Mouse (Mus musculus) limb, embryonic 13.5 days (tissue): Measurements from ENCODE around the gene Asap2. TPM values are rescaled to one million over a fixed set of nuclear protein-coding genes. Genes with fewer than 3 reads are reported as not detected.

Experiments used
- ATAC-seq: fragments of 200-750 bp; cut with Nextera tagmentation; 2 replicates; pipeline ENCODE4 v1.8.0; 2017; ENCODE audit warnings: low read depth, moderate number of reproducible peaks, moderate TSS enrichment; ENCODE audit not compliant: low FRiP score
- H3K27ac ChIP-seq: fragments of 300-500 bp; sonication (generic); 2 replicates; pipeline ENCODE4 v1.5.1; 2015; ENCODE audit warnings: inconsistent platforms, mild to moderate bottlenecking, moderate library complexity
- H3K27me3 ChIP-seq: fragments of 300-500 bp; sonication (generic); 2 replicates; pipeline ENCODE4 v1.6.1; 2015; ENCODE audit warnings: mild to moderate bottlenecking, inconsistent platforms
- H3K36me3 ChIP-seq: fragments of 300-500 bp; sonication (generic); 2 replicates; pipeline ENCODE4 v1.6.1; 2015; ENCODE audit warnings: inconsistent platforms, mild to moderate bottlenecking, moderate library complexity
- H3K4me1 ChIP-seq: fragments of 300-500 bp; sonication (generic); 2 replicates; pipeline ENCODE4 v1.6.1; 2015; ENCODE audit warnings: inconsistent platforms
- H3K4me2 ChIP-seq: fragments of 300-500 bp; sonication (generic); replicated peaks from 2 replicates; pipeline ENCODE4 v1.6.1; 2015; ENCODE audit warnings: inconsistent platforms, mild to moderate bottlenecking, moderate library complexity
- H3K4me3 ChIP-seq: fragments of 300-500 bp; sonication (generic); 2 replicates; pipeline ENCODE4 v1.5.1; 2015; ENCODE audit warnings: moderate library complexity, mild to moderate bottlenecking, inconsistent platforms
- H3K9ac ChIP-seq: fragments of 300-500 bp; sonication (generic); 2 replicates; pipeline ENCODE4 v1.6.1; 2015; ENCODE audit warnings: mild to moderate bottlenecking, inconsistent platforms
- H3K9me3 ChIP-seq: fragments of 300-500 bp; sonication (generic); 2 replicates; pipeline ENCODE4 v1.6.1; 2016; ENCODE audit warnings: inconsistent platforms
- WGBS: fragments of 180-500 bp; shearing (Covaris S2); methylation state at CpG from one replicate; pipeline ENCODE4 v1.1.7; 2015; 5-methylcytosine and 5-hydroxymethylcytosine counted together
- polyA plus RNA-seq: library from polyadenylated mRNA; unstranded; fragments of >200 nt; fragmentation: Nextera tagmentation; extraction: Ambion mirVana; gene quantifications from 2 replicates; pipeline ENCODE4 v1.2.1, GENCODE M21; 2015

Gene Asap2
- polyA plus RNA-seq, 1 experiment from 2014 or later, result 10.7 TPM

DNA sequence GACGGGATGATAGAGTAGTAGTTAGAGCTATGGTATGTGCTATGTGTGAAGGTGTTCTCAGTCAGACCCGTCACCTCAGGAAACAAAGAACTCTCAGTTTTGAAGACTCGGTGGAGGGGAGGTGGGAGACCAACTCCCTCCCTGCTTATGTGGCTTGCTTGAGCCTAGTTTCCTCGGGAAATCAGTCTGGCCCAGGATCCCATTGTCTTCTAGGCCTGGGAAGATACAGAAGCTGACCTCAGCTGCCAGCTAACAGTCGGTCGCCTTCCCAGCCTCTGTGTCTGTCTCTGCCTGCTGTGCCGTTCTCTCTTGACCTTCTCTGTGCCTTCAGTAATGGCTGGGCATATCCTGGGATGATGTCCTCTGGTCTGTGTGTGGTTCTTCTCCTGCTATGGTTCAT lies 169.0 kb downstream of the Asap2 start:
- H3K27me3 ChIP-seq, result no peaks in the 10 kb centered on the region
- peak overlapping the region; percentile 10; the same call in 1 of the 2 replicates for H3K27ac ChIP-seq
- H3K4me3 ChIP-seq, result no peak overlapping the region
- no peaks in the 10 kb centered on the region for H3K9me3 ChIP-seq
- H3K4me1 ChIP-seq, result peaks cover 47% of the 10 kb centered on the region
- no peaks in the 10 kb centered on the region for H3K36me3 ChIP-seq
- ATAC-seq, result no peak
- H3K9ac ChIP-seq, result no peak overlapping the region
- WGBS, result 63% methylated on average over 7 of the region's 7 CpGs
- H3K4me2 ChIP-seq, result no peak overlapping the region

DNA sequence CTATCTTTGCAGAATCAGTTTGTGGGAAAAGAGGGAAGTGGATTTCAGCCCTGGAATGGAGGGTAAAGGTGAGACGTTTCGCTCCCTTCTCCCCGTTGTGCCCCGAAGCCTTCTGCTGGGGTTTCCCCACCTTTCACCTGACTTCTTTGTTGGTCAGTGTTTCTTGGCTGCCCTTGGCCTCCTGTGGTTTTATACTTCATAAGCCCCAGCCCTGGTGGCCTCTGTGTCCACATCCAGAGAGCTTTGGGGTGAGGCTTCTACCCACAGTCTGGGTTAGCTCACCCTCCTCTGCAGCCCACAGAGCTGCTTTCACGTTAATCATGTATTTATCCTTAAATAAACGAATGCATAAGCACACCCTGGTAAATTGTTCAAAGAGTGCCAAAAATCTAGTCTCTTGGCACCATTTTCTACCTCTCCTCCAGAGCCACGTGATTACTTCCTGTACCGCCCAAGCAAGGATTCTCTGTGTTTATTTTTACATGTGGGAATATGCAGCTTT lies 170.1 kb downstream of the Asap2 start:
- H3K4me3 ChIP-seq, result no peak overlapping the region
- H3K27ac ChIP-seq, result no peak overlapping the region
- WGBS, result 58% methylated on average over 8 of the region's 8 CpGs
- no peaks in the 10 kb centered on the region for H3K9me3 ChIP-seq
- no peak overlapping the region for H3K9ac ChIP-seq
- peaks cover 57% of the 10 kb centered on the region for H3K4me1 ChIP-seq
- H3K36me3 ChIP-seq, result no peaks in the 10 kb centered on the region
- ATAC-seq, result no peak
- no peak overlapping the region for H3K4me2 ChIP-seq
- no peaks in the 10 kb centered on the region for H3K27me3 ChIP-seq

DNA sequence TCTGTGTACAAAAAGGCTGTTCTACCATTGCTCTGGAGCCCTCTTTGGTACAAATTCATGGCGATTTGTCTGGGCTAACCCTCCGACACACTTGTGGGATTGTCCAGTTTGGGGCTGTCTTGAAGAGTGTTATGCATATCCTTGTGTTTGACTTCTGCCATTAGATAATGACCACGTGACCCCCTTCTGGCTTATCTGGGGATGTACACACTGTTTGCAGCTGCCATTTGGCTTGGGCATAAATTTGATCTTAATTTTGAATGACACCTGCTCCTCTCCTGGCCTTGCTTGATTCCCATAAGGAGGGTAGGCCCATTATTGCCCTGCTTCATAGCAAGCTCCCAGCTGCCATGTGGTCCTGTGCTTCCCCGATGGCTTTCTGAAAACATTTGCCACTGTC lies 171.6 kb downstream of the Asap2 start:
- ATAC-seq, result no peak
- WGBS, result 94% methylated on average over 4 of the region's 4 CpGs
- H3K4me1 ChIP-seq, result peaks cover 67% of the 10 kb centered on the region

DNA sequence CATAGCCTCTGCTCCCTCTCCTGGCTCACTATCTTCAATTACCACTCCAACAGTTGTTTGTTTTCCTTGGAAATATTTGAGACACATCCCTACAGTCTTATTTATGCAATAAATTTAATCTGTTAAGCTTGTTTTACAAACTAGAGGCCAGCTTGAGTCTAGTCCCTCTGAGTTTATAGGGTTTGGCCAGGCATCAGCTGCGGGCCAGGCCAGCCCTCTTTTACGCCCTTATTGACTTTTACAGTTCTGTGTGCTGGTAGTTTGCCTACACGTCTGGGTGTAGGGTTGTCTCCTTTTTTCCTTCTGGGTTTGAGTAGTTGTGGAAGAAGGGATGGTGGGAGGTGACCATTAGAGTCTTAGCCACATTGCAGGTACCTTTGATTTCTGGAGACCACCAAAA lies 173.4 kb downstream of the Asap2 start:
- H3K9me3 ChIP-seq, result no peaks in the 10 kb centered on the region
- 20% methylated on average over 3 of the region's 3 CpGs for WGBS
- no peak overlapping the region for H3K4me3 ChIP-seq
- H3K4me2 ChIP-seq, result no peak overlapping the region
- no peaks in the 10 kb centered on the region for H3K27me3 ChIP-seq
- no peak overlapping the region; the same call in 1 of the 2 replicates for H3K27ac ChIP-seq
- H3K4me1 ChIP-seq, result peaks cover 72% of the 10 kb centered on the region
- no peak overlapping the region for H3K9ac ChIP-seq
- ATAC-seq, result no peak
- peaks cover 7% of the 10 kb centered on the region for H3K36me3 ChIP-seq

More for the DNA sequence above, 171.6 kb downstream of the Asap2 start:
- Histone ChIP-seq H3K4me2 (no peak overlapping the region), H3K9me3 (no peaks in the 10 kb centered on the region), H3K9ac (no peak overlapping the region), H3K36me3 (no peaks in the 10 kb centered on the region), H3K27ac (no peak overlapping the region), H3K27me3 (no peaks in the 10 kb centered on the region), H3K4me3 (no peak overlapping the region)

DNA sequence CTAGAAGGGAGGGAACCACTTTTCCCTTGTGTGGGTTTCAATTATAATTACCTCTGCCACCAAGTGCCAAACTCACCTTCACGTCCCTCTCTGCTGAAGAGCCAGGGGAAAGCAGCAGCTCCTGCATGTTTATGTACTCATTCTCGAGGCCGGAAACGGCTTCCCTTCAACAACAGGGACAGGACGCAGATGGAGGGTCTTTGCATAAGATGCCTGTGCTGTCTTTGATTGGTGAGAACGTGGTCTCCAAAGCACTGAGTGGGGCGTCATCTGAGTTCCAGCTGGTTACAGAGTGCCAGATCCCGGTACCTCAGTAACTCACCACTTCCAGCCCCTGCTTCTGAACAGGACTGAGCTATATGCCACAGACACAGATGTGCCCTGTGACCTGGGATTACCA lies 174.0 kb downstream of the Asap2 start:
- peaks cover 12% of the 10 kb centered on the region for H3K36me3 ChIP-seq
- H3K4me3 ChIP-seq, result no peak overlapping the region
- no peak overlapping the region for H3K4me2 ChIP-seq
- no peak for ATAC-seq
- no peaks in the 10 kb centered on the region for H3K9me3 ChIP-seq
- no peak overlapping the region for H3K9ac ChIP-seq
- 34% methylated on average over 8 of the region's 8 CpGs for WGBS
- peaks cover 66% of the 10 kb centered on the region for H3K4me1 ChIP-seq
- H3K27ac ChIP-seq, result peak overlapping the region; percentile 39; the same call in 1 of the 2 replicates
- H3K27me3 ChIP-seq, result no peaks in the 10 kb centered on the region

DNA sequence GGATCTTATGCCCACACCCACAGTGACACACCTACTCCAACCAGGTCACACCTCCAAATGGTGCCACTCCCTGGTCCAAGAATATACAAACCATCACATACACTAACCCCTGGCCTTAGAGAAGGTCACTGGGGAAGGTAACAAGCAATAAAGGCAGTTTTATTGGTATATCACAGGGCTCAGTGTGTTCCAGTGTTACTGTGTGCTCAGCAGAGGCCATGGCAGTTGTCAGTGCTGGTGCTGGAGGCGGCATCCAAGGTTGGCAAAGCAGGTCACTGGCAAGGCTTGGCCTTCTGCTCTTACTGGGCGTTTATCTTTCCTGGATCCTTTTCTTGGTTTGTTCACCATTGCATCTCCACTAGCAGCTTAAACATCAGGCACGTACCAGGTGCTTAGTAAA lies 174.9 kb downstream of the Asap2 start:
- Histone ChIP-seq H3K36me3 (peaks cover 21% of the 10 kb centered on the region), H3K27me3 (no peaks in the 10 kb centered on the region), H3K4me3 (no peak overlapping the region), H3K4me2 (no peak overlapping the region), H3K9ac (no peak overlapping the region), H3K9me3 (no peaks in the 10 kb centered on the region), H3K4me1 (peaks cover 57% of the 10 kb centered on the region), H3K27ac (no peak overlapping the region)
- 81% methylated on average over 3 of the region's 3 CpGs for WGBS
- no peak for ATAC-seq

DNA sequence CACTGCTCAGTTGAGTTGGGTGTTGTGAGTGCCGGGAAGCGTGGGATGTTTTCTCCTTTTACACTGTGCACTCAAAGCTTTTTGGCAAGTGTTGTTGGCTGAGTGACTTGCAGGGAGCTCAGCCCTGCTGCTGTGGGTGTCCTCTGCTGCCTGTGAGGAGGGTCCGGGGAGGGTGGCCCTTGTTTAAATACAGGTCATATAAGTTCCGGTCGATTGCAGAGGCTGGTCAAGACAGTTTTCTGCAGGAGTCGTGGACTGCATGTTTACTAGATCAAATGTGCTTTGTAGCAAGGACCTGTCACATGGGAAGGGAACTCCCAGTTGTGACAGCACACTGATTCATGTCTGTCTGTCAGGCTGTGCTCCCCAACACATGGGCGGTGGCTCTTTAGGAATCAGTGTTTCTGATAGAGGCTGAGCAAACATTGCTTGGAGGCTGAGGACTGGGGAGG lies 175.7 kb downstream of the Asap2 start:
- Histone ChIP-seq H3K4me1 (peaks cover 51% of the 10 kb centered on the region), H3K36me3 (peaks cover 26% of the 10 kb centered on the region), H3K4me2 (no peak overlapping the region), H3K4me3 (no peak overlapping the region), H3K9ac (no peak overlapping the region), H3K27me3 (no peaks in the 10 kb centered on the region), H3K27ac (no peak overlapping the region), H3K9me3 (no peaks in the 10 kb centered on the region)
- 54% methylated on average over 7 of the region's 7 CpGs for WGBS
- no peak for ATAC-seq

DNA sequence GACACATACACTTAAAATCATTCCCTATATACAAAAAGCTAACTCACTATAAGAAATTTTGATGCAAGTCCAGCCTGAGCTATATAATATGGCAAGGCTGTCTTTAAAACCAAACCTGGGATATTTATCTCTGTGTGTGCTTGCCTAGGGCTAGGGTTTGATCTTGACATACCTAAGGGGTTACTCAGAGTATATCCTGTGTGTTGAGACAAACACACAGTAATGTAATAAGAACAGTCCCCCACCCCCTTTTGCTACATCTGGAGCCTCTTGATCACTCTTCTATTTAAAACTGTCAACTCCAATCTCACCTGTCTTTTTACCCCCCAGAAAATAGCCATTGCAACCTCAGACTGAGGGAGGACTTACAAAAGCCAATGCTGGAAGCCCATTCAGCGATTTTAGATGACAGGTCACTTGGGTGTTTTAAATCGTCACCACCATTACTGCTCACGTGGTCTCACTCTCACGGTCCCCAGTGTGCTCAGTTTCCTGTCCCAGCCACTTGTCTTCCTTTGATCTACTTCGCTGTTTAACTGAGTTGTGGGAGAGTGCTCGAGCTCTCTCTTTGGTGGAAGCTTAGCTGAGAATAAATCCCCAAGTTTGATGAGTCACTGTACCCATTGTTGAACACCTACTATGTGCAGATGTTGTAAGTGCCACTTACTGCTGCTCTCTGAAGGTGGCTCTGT lies 176.8 kb downstream of the Asap2 start:
- Histone ChIP-seq H3K36me3 (peaks cover 31% of the 10 kb centered on the region), H3K9me3 (no peaks in the 10 kb centered on the region), H3K27me3 (no peaks in the 10 kb centered on the region), H3K4me1 (peaks cover 51% of the 10 kb centered on the region), H3K4me2 (no peak overlapping the region), H3K9ac (no peak overlapping the region), H3K4me3 (no peak overlapping the region), H3K27ac (no peak overlapping the region)
- no peak for ATAC-seq
- WGBS, result 16% methylated on average over 6 of the region's 6 CpGs

DNA sequence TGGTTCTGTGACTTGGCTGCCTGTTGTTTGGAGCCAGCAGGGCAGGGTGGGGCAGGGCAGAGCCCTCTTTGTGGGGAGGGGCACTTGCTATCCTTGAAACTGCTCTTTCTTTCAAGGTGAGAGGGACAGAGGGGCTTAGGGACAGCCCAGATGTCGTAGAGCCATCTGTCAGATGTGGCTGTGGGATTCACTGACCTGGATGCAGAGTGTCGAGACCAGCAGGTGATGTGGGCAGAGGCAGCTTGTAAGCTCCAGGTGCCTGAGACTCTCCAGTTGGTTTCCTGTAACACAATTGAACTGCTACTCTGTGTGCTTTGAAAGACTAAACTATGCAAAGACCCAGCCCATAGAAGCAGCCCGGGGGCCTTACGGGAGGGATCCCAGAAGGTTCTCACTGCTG lies 177.5 kb downstream of the Asap2 start:
- no peaks in the 10 kb centered on the region for H3K9me3 ChIP-seq
- no peak overlapping the region for H3K9ac ChIP-seq
- WGBS, result 66% methylated on average over 4 of the region's 4 CpGs
- ATAC-seq, result no peak
- H3K27me3 ChIP-seq, result no peaks in the 10 kb centered on the region
- no peak overlapping the region for H3K4me3 ChIP-seq
- peaks cover 51% of the 10 kb centered on the region for H3K4me1 ChIP-seq
- H3K36me3 ChIP-seq, result peaks cover 37% of the 10 kb centered on the region
- H3K27ac ChIP-seq, result no peak overlapping the region
- H3K4me2 ChIP-seq, result no peak overlapping the region

DNA sequence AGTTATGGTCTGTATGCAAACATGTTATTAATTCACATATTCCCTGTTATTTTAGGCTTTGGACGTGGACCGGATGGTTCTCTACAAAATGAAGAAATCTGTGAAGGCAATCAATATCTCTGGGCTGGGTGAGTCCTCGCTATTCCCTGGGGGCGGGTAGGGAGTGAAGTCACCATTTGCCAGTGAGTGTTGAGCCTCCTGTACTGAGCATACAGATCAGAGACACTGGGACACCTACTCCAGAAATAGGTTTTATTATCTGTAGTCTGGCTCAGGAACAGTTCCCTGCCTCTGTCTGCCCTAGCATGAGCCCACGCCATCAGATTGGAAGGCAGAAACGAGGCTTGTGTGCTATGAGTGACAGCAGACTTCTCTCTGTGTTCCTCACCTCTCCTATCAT lies 177.9 kb downstream of the Asap2 start:
- H3K9me3 ChIP-seq, result no peaks in the 10 kb centered on the region
- H3K4me3 ChIP-seq, result no peak overlapping the region
- H3K27ac ChIP-seq, result no peak overlapping the region
- no peak for ATAC-seq
- no peaks in the 10 kb centered on the region for H3K27me3 ChIP-seq
- 87% methylated on average over 6 of the region's 6 CpGs for WGBS
- H3K4me2 ChIP-seq, result no peak overlapping the region
- H3K4me1 ChIP-seq, result peaks cover 48% of the 10 kb centered on the region
- H3K9ac ChIP-seq, result no peak overlapping the region
- peaks cover 37% of the 10 kb centered on the region for H3K36me3 ChIP-seq

DNA sequence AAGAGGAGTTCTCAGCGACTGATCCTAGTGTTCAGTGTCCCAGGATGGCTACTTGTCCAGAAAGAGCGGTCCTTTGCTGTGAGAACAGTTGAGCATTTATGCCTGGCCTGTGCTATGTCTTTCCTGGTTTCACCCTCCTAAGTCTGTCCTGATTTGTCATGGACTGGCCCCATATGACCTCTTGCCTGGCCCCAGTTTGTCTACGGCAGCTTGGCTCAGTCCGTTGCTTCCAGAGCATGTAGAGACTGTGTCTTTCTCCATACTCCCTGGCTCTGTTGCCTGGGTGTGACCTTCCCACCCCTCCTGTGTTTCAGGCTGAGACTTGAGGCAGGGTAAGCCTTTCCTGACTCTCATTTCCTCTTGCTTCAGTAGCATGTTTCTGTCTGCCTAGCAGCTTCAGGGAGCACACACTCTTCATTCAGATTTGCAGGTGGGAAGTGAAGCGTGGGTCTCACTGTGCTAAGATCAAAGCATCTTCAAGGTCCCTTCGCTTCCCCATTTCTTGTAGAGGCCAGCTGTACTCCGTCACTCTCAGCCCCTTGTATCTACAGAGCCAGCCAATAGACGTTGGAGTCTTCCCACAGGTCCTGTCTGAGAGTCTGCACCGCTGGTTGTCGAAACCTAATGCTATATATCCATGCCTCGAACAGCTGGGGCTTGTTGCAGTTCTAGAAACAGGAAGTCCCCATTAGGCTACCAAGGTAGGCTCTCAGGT lies 181.7 kb downstream of the Asap2 start:
- H3K4me2 ChIP-seq, result no peak overlapping the region
- no peak overlapping the region for H3K27ac ChIP-seq
- no peaks in the 10 kb centered on the region for H3K9me3 ChIP-seq
- ATAC-seq, result no peak
- peaks cover 37% of the 10 kb centered on the region for H3K36me3 ChIP-seq
- 80% methylated on average over 11 of the region's 11 CpGs for WGBS
- no peak overlapping the region for H3K4me3 ChIP-seq
- peaks cover 10% of the 10 kb centered on the region for H3K4me1 ChIP-seq
- H3K9ac ChIP-seq, result no peak overlapping the region
- no peaks in the 10 kb centered on the region for H3K27me3 ChIP-seq

DNA sequence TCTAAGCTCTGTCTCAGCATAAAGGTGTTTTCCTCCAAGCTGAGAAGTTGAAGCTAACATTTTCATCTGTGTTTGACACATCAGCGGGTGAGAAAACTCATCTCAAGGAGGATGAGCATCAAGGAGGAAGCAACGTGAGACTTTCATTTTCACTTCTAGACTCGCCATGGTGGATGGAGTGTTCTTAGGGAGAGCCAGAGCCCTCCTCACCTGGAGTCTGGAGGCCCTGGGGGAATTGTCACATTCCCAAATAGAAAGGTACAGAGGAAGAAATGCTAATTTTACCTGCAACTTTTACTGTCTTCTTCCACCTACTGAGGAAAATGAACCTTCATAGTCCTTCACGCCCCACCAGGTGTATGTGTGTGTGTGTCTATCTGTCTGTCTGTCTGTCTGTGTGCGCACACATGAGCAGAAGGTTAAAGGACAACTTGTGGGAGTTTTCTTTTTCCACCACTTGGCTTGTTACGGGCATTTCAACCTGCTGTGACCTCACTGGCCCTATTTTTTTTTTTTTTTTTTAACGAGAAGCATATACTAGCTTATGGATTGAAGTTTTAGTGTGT lies 183.7 kb downstream of the Asap2 start:
- H3K4me1 ChIP-seq, result no peaks in the 10 kb centered on the region
- no peak for ATAC-seq
- H3K27me3 ChIP-seq, result no peaks in the 10 kb centered on the region
- H3K9me3 ChIP-seq, result no peaks in the 10 kb centered on the region
- no peak overlapping the region for H3K4me3 ChIP-seq
- peaks cover 35% of the 10 kb centered on the region for H3K36me3 ChIP-seq
- WGBS, result 79% methylated on average over 7 of the region's 7 CpGs
- H3K4me2 ChIP-seq, result no peak overlapping the region
- no peak overlapping the region for H3K9ac ChIP-seq
- no peak overlapping the region for H3K27ac ChIP-seq
